Mouse (Mus musculus): ENCODE measurements around the gene Ppil2. TPM values are rescaled to one million over a fixed set of nuclear protein-coding genes. Genes with fewer than 3 reads are reported as not detected.

The Ppil2 gene
- polyA plus RNA-seq, 2 experiments, result 33.4 to 46.1 TPM

GRCm38 (mm10) chr16:17073000-17073399 lies 38.1 kb downstream of the Ppil2 start:
- TF ChIP-seq CTCF (IDR thresholded peaks at IDR 0.05; ENCODE audit: low read depth) (no peak), EP300 (IDR thresholded peaks at IDR 0.05; ENCODE audit: low read depth) (no peak)
- WGBS (ENCODE audit: insufficient replicate concordance), result 75% methylated on average over 7 of the region's 7 CpGs
- Histone ChIP-seq H3K9me3 (ENCODE audit: control insufficient read depth, low read length) (no peaks in the 10 kb centered on the region), H3K36me3 (replicated peaks; ENCODE audit: control insufficient read depth, insufficient read depth, low read depth) (no peaks in the 10 kb centered on the region), H3K9ac (replicated peaks) (no peak overlapping the region), H3K27me3 (ENCODE audit: control insufficient read depth, insufficient read depth, low read length) (no peaks in the 10 kb centered on the region; the same call in none of the 2 replicates), H3K4me3 (ENCODE audit: insufficient read depth in 1 of 2, low read depth in 2 of 2, low read length in 2 of 2) (no peak overlapping the region), H3K4me2 (ENCODE audit: low read depth) (no peak overlapping the region), H3K4me1 (replicated peaks; ENCODE audit: control insufficient read depth in 2 of 2, insufficient read depth in 2 of 2, low read length in 1 of 2) (0 out of 4 replicates have a peak, but pooled peaks cover 0 to 1% of the 10 kb centered on the region in 2 experiments), H3K27ac (no peak overlapping the region)
- no peak for ATAC-seq (ENCODE audit: insufficient read depth)
- DNase-seq (ENCODE audit: low read depth in 3 of 3, low spot score in 3 of 3), result no peak

GRCm38 (mm10) chr16:17070716-17071115 lies 40.3 kb downstream of the Ppil2 start:
- Histone ChIP-seq H3K36me3 (replicated peaks; ENCODE audit: control insufficient read depth, insufficient read depth, low read depth) (no peaks in the 10 kb centered on the region), H3K9ac (replicated peaks) (no peak overlapping the region), H3K27me3 (ENCODE audit: control insufficient read depth, insufficient read depth, low read length) (no peaks in the 10 kb centered on the region; the same call in none of the 2 replicates), H3K4me1 (replicated peaks; ENCODE audit: control insufficient read depth in 2 of 2, insufficient read depth in 2 of 2, low read length in 1 of 2) (no peaks in the 10 kb centered on the region), H3K9me3 (ENCODE audit: control insufficient read depth, low read length) (no peaks in the 10 kb centered on the region), H3K4me2 (ENCODE audit: low read depth) (peak overlapping the region; percentile 71), H3K4me3 (ENCODE audit: insufficient read depth in 1 of 2, low read depth in 2 of 2, low read length in 2 of 2) (peak overlapping the region in 1 of 2 experiments; percentile 54; a peak in 2 of 4 replicates), H3K27ac (no peak overlapping the region)
- no peak for DNase-seq (ENCODE audit: low read depth in 3 of 3, low spot score in 3 of 3)
- no peak for ATAC-seq (ENCODE audit: insufficient read depth)
- WGBS (ENCODE audit: insufficient replicate concordance), result 38% methylated on average over 6 of the region's 6 CpGs
- TF ChIP-seq EP300 (IDR thresholded peaks at IDR 0.05; ENCODE audit: low read depth) (no peak), CTCF (IDR thresholded peaks at IDR 0.05; ENCODE audit: low read depth) (no peak)

GRCm38 (mm10) chr16:17069511-17070443 lies 41.3 kb downstream of the Ppil2 start, which contains the start of gene Ypel1:
TSS of gene Ypel1 (plus strand) at chr16:17069696.
- TF ChIP-seq EP300 (IDR thresholded peaks at IDR 0.05; ENCODE audit: low read depth) (no peak), CTCF (IDR thresholded peaks at IDR 0.05; ENCODE audit: low read depth) (peak; percentile 16)
- H3K27ac ChIP-seq, result no peak within 1 kb of the TSS
- peak within 1 kb of the TSS; percentile 71 for H3K4me2 ChIP-seq (ENCODE audit: low read depth)
- DNase-seq (ENCODE audit: low read depth in 3 of 3, low spot score in 3 of 3), result peak; percentile 26 to 32 (median 29)
- peak; percentile 87 for ATAC-seq (ENCODE audit: insufficient read depth)
- no peaks in the 10 kb centered on the region for H3K36me3 ChIP-seq (replicated peaks; ENCODE audit: control insufficient read depth, insufficient read depth, low read depth)
- peak within 1 kb of the TSS; percentile 54 to 71 for H3K4me3 ChIP-seq (ENCODE audit: insufficient read depth in 1 of 2, low read depth in 2 of 2, low read length in 2 of 2)
- WGBS (ENCODE audit: insufficient replicate concordance), result under 1% methylated on average over 75 of the region's 76 CpGs
- no peak within 1 kb of the TSS; the same call in 1 of the 2 replicates for H3K9ac ChIP-seq (replicated peaks)
- H3K27me3 ChIP-seq (ENCODE audit: control insufficient read depth, insufficient read depth, low read length), result no peaks in the 10 kb centered on the region; the same call in none of the 2 replicates
- no peaks in the 10 kb centered on the region for H3K4me1 ChIP-seq (replicated peaks; ENCODE audit: control insufficient read depth in 2 of 2, insufficient read depth in 2 of 2, low read length in 1 of 2)
- H3K9me3 ChIP-seq (ENCODE audit: control insufficient read depth, low read length), result no peaks in the 10 kb centered on the region

- Histone ChIP-seq H3K9me3 (ENCODE audit: control insufficient read depth, low read length) (no peaks in the 10 kb centered on the region), H3K4me3 (ENCODE audit: insufficient read depth in 1 of 2, low read depth in 2 of 2, low read length in 2 of 2) (no peak overlapping the region), H3K4me2 (ENCODE audit: low read depth) (no peak overlapping the region), H3K9ac (replicated peaks) (no peak overlapping the region), H3K4me1 (replicated peaks; ENCODE audit: control insufficient read depth in 2 of 2, insufficient read depth in 2 of 2, low read length in 1 of 2) (no peaks in the 10 kb centered on the region), H3K27ac (no peak overlapping the region), H3K27me3 (ENCODE audit: control insufficient read depth, insufficient read depth, low read length) (no peaks in the 10 kb centered on the region; the same call in none of the 2 replicates), H3K36me3 (replicated peaks; ENCODE audit: control insufficient read depth, insufficient read depth, low read depth) (no peaks in the 10 kb centered on the region)
- 16% methylated on average over 2 of the region's 2 CpGs for WGBS (ENCODE audit: insufficient replicate concordance)
- TF ChIP-seq EP300 (IDR thresholded peaks at IDR 0.05; ENCODE audit: low read depth) (no peak), CTCF (IDR thresholded peaks at IDR 0.05; ENCODE audit: low read depth) (no peak)
- DNase-seq (ENCODE audit: low read depth in 3 of 3, low spot score in 3 of 3) (no peak), ATAC-seq (ENCODE audit: insufficient read depth) (no peak)
These were observed 43.5 kb downstream of the Ppil2 start for GRCm38 (mm10) chr16:17067552-17067951.

- H3K9me3 ChIP-seq (ENCODE audit: control insufficient read depth, low read length), result no peaks in the 10 kb centered on the region
- no peak for DNase-seq (ENCODE audit: low read depth in 3 of 3, low spot score in 3 of 3)
- no peak overlapping the region for H3K4me3 ChIP-seq (ENCODE audit: insufficient read depth in 1 of 2, low read depth in 2 of 2, low read length in 2 of 2)
- no peaks in the 10 kb centered on the region for H3K4me1 ChIP-seq (replicated peaks; ENCODE audit: control insufficient read depth in 2 of 2, insufficient read depth in 2 of 2, low read length in 1 of 2)
- no peak overlapping the region for H3K4me2 ChIP-seq (ENCODE audit: low read depth)
- no peak overlapping the region for H3K9ac ChIP-seq (replicated peaks)
- TF ChIP-seq EP300 (IDR thresholded peaks at IDR 0.05; ENCODE audit: low read depth), result no peak
- no peak for TF ChIP-seq CTCF (IDR thresholded peaks at IDR 0.05; ENCODE audit: low read depth)
- ATAC-seq (ENCODE audit: insufficient read depth), result no peak
- no peaks in the 10 kb centered on the region for H3K36me3 ChIP-seq (replicated peaks; ENCODE audit: control insufficient read depth, insufficient read depth, low read depth)
- no peak overlapping the region for H3K27ac ChIP-seq
- WGBS (ENCODE audit: insufficient replicate concordance), result 55% methylated on average over 1 of the region's 1 CpGs
- no peaks in the 10 kb centered on the region for H3K27me3 ChIP-seq (ENCODE audit: control insufficient read depth, insufficient read depth, low read length)
These were observed 48.7 kb downstream of the Ppil2 start for GRCm38 (mm10) chr16:17062338-17062737.
